Comparison of ENCODE assay signal across 10 mouse cellular contexts in genomic region chr2:22727113-22727512, GRCm38 (mm10).
"Had no signal": no experiment of that assay in that cellular context is flagged by ENCODE, and none has a peak within 500 bp of the region (broad histone marks: within the 10 kb centered on the region; RNA-seq: fewer than 3 reads in every experiment).

No protein-coding gene starts in this region.

- DNase-seq: kidney, adult 11 months; kidney, postnatal 10 days; kidney, postnatal 4 days; lung, postnatal 14 days; right cerebral cortex, postnatal 14 days; thymus, adult 2 months; thymus, postnatal 25 days had no signal

- ATAC-seq: inflammation-experienced regulatory T-cells, adult 6 months; liver, embryonic 12.5 days; midbrain, embryonic 13.5 days had no signal
